Mouse (Mus musculus): ENCODE results near the gene Hirip3. TPM values are rescaled to one million over a fixed set of nuclear protein-coding genes. Genes with fewer than 3 reads are reported as not detected.

The Hirip3 gene
- total and polyA plus RNA-seq, 3 experiments: 55.6 to 137 TPM; not detected in 1

GRCm38 (mm10) chr7:126856741-126857420 lies 4.9 kb upstream of the Hirip3 start:
- peaks cover 21% of the 10 kb centered on the region for H3K79me2 ChIP-seq (ENCODE audit: control insufficient read depth, insufficient read depth, low read length, poor library complexity)
- peaks cover 11 to 17% of the 10 kb centered on the region in 2 experiments for H3K36me3 ChIP-seq (ENCODE audit: control insufficient read depth in 1 of 2, insufficient read depth in 2 of 2, low read length in 2 of 2)
- H3K9ac ChIP-seq (ENCODE audit: control insufficient read depth, low read depth, low read length, poor library complexity, severe bottlenecking): no peak overlapping the region
- H3K9me3 ChIP-seq (replicated peaks; ENCODE audit: insufficient read depth, low read length): no peaks in the 10 kb centered on the region
- H3K4me1 ChIP-seq (ENCODE audit: control insufficient read depth in 1 of 2, insufficient read depth in 2 of 2, low read length in 2 of 2): peaks cover 0 to 5% of the 10 kb centered on the region in 2 experiments; a peak in 3 of 4 replicates
- TF ChIP-seq SMC3 (IDR thresholded peaks at IDR 0.05; ENCODE audit: low read depth, low read length) (no peak), CTCF (IDR thresholded peaks at IDR 0.05 in 2 of 3, conservative IDR thresholded peaks at IDR 0.05 in 1 of 3; ENCODE audit: control insufficient read depth in 1 of 3, insufficient read depth in 1 of 3, low read depth in 2 of 3, low read length in 3 of 3, poor library complexity in 1 of 3, severe bottlenecking in 1 of 3) (no peak), CHD2 (IDR thresholded peaks at IDR 0.05; ENCODE audit: low read length) (no peak), NELFE (IDR thresholded peaks at IDR 0.05; ENCODE audit: low read depth, low read length) (no peak), GABPA (IDR thresholded peaks at IDR 0.05; ENCODE audit: low read depth, low read length) (no peak), BHLHE40 (IDR thresholded peaks at IDR 0.05; ENCODE audit: borderline replicate concordance, low read depth, low read length) (no peak), ELF1 (IDR thresholded peaks at IDR 0.05; ENCODE audit: low read depth, low read length) (no peak), MYB (IDR thresholded peaks at IDR 0.05; ENCODE audit: low read depth, low read length) (no peak), HCFC1 (IDR thresholded peaks at IDR 0.05; ENCODE audit: low read depth, low read length) (no peak)
- no peak overlapping the region for H3K27ac ChIP-seq (ENCODE audit: control insufficient read depth, low read depth, low read length)
- DNase-seq (ENCODE audit: low read depth, low spot score): no peak
- H3K27me3 ChIP-seq (ENCODE audit: control insufficient read depth in 1 of 2, insufficient read depth in 2 of 2, low read length in 2 of 2): no peaks in the 10 kb centered on the region
- H3K4me3 ChIP-seq (ENCODE audit: control insufficient read depth in 1 of 2, insufficient read depth in 1 of 2, low read depth in 2 of 2, low read length in 2 of 2): no peak overlapping the region

GRCm38 (mm10) chr7:126860987-126861386 lies 785 bp upstream of the Hirip3 start:
- Histone ChIP-seq H3K9ac (ENCODE audit: control insufficient read depth, low read depth, low read length, poor library complexity, severe bottlenecking) (peak overlapping the region; percentile 89), H3K4me3 (ENCODE audit: control insufficient read depth in 1 of 2, insufficient read depth in 1 of 2, low read depth in 2 of 2, low read length in 2 of 2) (peak overlapping the region; percentile 53 to 83), H3K27ac (ENCODE audit: control insufficient read depth, low read depth, low read length) (peak overlapping the region; percentile 92), H3K79me2 (ENCODE audit: control insufficient read depth, insufficient read depth, low read length, poor library complexity) (peaks cover 26% of the 10 kb centered on the region), H3K27me3 (ENCODE audit: control insufficient read depth in 1 of 2, insufficient read depth in 2 of 2, low read length in 2 of 2) (no peaks in the 10 kb centered on the region), H3K36me3 (ENCODE audit: control insufficient read depth in 1 of 2, insufficient read depth in 2 of 2, low read length in 2 of 2) (peaks cover 1 to 22% of the 10 kb centered on the region in 2 experiments), H3K4me1 (ENCODE audit: control insufficient read depth in 1 of 2, insufficient read depth in 2 of 2, low read length in 2 of 2) (peaks cover 2 to 19% of the 10 kb centered on the region in 2 experiments; a peak in 3 of 4 replicates), H3K9me3 (replicated peaks; ENCODE audit: insufficient read depth, low read length) (no peaks in the 10 kb centered on the region)
- TF ChIP-seq POLR2AphosphoS2 (IDR thresholded peaks at IDR 0.05; ENCODE audit: low read length): no peak
- TF ChIP-seq MAX (IDR thresholded peaks at IDR 0.05; ENCODE audit: low read length): peak; percentile 82
- peak in 1 of 2 experiments; percentile 2; a peak in 1 of 4 replicates for TF ChIP-seq POLR2A (IDR thresholded peaks at IDR 0.05; ENCODE audit: control insufficient read depth in 1 of 2, insufficient read depth in 1 of 2, low read depth in 1 of 2, low read length in 2 of 2, poor library complexity in 1 of 2)
- no peak for TF ChIP-seq ZMIZ1 (IDR thresholded peaks at IDR 0.05; ENCODE audit: low read depth, low read length)
- no peak for TF ChIP-seq SMC3 (IDR thresholded peaks at IDR 0.05; ENCODE audit: low read depth, low read length)
- peak; percentile 88 for TF ChIP-seq MYC (IDR thresholded peaks at IDR 0.05; ENCODE audit: low read depth, low read length)
- peak; percentile 65; the same call in 1 of the 2 replicates for TF ChIP-seq CHD1 (IDR thresholded peaks at IDR 0.05; ENCODE audit: low read depth, low read length)
- TF ChIP-seq MYB (IDR thresholded peaks at IDR 0.05; ENCODE audit: low read depth, low read length): no peak
- no peak for TF ChIP-seq RCOR1 (IDR thresholded peaks at IDR 0.05; ENCODE audit: low read depth, low read length)
- no peak for TF ChIP-seq NELFE (IDR thresholded peaks at IDR 0.05; ENCODE audit: low read depth, low read length)
- no peak for TF ChIP-seq TAL1 (IDR thresholded peaks at IDR 0.05; ENCODE audit: low read length)
- no peak for TF ChIP-seq ELF1 (IDR thresholded peaks at IDR 0.05; ENCODE audit: low read depth, low read length)
- no peak for TF ChIP-seq CHD2 (IDR thresholded peaks at IDR 0.05; ENCODE audit: low read length)
- no peak for TF ChIP-seq ZNF384 (IDR thresholded peaks at IDR 0.05; ENCODE audit: low read depth, low read length)
- TF ChIP-seq EP300 (IDR thresholded peaks at IDR 0.05; ENCODE audit: low read depth in 1 of 2, low read length in 2 of 2): no peak
- TF ChIP-seq MAZ (IDR thresholded peaks at IDR 0.05; ENCODE audit: low read depth, low read length): no peak
- no peak for TF ChIP-seq MAFK (IDR thresholded peaks at IDR 0.05; ENCODE audit: borderline replicate concordance, low read depth, low read length)
- DNase-seq (ENCODE audit: low read depth, low spot score): peak; percentile 60

Data from MEL (cell line).